Mouse (Mus musculus) fibroblast of lung, adult 2 months (primary cell): ENCODE measurements around the gene Daxx.
A peak's percentile ranks its signal among the peaks of the same experiment; 100 is the strongest.

Experiments used
- DNase-seq: peaks from one replicate; pipeline ENCODE4 v3.0.0-alpha.2; 2011; ENCODE audit warnings: low read depth

The Daxx gene

DNA sequence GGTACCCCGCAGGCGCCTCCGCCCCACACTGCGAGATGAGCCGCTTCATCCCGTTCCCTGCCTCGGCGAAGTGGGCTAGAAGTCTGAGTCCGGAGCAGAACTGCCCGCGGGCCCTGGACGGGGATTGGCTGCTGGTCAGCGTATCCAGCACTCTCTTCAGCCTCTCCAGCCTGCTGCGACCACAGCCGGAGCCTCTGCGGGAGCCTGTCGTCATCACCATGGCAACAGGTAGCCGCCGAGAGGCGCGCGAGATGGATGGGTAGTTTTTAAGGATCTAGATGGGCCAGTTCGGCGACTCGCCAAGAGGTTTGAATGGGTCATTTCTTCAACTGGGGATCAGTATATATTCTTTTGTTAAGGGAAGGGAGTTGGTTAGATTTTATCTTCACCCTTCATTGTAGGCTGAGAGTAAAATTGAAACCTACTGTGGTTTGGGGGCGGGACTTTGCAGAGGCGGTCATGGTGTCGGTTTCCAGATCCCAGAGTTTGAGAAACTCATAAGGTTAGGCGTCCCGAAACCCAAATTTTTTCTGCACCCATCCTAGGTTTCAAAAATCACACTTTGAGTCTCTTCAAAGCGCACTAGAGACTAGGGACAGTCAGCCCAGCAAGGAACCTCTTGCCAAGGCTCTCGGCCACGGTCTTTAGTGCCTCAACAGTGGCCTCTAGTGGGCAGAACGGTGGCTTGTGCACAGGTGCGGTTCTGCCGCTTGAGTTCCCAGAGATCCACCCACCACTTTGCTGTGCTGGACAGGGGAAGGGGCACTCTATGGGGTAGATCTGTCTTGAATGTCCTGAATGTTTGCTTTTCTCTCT is 11.3 kb downstream of the Daxx start:
- DNase-seq = peak; percentile 64

DNA sequence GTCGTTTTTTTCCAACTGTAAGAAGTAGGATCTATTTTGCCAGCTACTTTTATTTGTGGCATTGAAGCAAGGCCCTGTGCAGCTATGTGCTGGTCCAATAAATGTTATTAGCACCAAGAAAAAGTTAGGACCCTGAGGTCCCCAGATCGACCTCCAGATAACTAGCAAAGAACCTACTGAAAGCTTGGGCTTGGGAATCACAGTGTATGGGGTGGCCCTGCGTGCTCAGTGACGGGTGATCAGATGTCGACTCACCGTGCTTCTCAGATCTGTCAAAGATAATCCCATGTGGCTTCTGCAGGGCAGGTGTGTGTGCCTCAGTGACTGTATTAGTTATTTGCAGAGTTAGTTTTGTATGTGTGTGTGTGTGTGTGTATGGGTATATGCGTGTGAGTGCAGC is 12.1 kb downstream of the Daxx start:
- no peak for DNase-seq

DNA sequence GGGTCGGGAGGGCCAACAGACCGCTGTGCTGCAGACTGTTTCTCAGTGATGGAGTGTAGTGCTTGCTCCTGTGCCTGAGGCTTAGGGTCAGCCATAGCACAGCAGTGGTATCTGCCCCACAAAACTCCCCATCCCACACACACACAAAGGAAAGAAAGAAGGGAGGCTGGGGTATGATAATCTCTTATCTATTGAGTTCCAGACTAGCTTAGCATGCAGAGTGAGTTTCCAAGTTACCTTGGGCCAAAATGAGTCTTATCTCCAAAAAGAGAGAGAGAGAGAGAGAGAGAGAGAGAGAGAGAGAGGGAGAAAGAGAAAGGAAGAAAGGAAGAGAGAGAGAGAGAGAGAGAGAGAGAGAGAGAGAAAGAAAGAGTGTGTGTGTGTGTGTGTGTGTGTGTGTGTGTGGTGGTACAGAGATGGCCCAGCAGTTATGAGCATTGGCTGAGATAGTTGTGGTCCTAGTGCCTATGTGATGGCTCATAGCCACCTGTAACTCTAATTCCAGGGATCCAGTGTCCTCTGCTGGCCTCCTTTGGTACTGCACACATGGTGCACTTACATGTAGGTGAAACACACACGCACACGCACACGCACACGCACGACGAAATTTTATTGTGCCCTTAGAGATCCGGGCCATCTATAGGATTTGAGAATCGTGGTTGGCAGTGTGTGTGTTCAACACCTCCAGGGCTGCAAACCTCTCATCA is 15.5 kb downstream of the Daxx start:
- DNase-seq = no peak

DNA sequence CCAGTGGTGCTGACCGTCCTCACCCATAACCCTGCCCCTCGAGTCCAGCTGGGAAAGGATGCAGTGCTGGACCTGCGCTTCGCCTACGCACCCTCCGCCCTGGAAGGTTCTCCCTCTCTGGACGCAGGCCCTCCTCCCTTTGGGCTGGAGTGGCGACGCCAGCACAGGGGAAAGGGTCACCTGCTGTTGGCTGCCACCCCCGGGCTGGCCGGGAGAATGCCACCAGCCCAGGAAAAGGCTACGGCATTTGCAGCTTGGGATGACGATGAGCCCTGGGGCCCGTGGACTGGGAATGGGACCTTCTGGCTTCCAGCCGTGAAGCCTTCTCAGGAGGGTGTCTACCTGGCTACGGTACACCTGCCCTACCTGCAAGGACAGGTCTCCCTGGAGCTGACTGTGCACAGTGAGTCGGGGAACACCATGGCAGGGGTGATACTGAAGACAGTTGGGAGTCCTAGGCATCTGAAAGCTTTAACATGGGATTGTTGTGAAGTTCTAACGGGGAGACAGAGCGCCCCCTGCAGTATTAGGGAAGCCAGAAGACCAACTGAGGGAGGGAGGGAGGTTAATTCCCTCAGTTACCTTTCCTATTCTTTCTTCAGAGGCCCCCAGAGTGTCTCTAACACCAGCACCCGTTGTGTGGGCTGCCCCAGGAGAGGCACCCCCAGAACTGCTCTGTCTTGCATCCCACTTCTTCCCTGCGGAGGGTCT is 16.3 kb downstream of the Daxx start:
- no peak for DNase-seq

DNA sequence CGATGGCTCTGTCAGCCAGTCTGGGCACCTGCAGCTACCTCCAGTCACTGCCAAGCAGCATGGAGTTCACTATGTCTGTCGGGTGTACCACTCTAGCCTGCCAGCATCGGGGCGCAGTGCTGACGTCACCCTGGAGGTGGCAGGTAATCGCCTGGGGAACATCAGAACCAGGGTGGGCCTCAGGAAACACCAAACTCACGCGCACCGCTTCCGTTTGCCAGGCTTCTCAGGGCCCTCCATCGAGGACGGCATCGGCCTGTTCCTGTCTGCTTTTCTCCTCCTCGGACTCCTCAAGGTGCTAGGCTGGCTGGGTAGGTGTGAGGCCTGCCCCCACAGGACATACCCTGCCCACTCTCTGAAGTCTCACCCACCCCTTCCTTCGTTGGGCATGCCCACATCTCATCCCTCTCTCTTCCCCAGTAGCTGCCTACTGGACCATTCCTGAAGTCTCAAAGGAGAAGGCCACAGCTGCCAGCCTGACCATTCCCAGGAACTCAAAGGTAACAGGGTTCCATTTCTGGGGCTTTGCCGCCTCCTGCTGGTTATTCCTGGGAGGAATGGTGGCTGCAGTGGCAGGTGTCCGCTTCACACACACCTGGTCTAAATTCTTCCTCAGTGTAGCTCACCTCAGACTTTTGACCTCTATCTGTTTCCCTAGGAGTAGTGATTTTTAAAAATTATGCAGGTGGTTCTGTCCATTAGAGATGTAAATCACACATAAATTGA is 17.2 kb downstream of the Daxx start:
- no peak for DNase-seq

DNA sequence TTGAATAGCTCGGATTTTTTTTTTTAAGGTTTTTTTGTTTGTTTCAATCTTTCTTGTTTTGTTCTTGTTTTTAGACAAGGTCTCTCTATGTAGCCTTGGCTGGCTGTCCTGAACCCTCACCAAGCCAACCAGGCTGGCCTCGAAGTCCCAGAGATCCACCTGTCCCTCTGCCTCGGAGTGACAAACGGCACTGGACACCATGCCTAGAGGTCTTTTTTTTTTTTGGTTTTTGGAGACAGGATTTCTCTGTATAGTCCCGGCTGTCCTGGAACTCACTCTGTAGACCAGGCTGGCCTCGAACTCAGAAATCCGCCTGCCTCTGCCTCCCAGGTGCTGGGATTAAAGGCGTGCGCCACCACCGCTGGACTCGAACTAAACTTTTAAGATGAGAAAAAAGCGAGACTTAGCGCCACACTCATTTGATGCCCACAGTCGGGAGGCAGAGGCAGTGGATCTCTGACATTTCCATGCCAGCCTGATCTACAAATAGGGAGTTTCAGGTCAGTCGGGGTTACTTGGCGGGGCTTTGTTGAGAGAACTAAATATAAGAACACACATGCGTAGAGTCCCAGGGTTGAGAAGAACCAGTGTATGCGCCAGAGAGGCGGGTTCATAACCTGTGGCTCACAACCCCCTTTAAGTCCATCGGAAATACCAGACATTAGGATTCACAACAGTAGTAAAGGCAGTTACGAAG is 19.2 kb downstream of the Daxx start:
- DNase-seq = no peak

DNA sequence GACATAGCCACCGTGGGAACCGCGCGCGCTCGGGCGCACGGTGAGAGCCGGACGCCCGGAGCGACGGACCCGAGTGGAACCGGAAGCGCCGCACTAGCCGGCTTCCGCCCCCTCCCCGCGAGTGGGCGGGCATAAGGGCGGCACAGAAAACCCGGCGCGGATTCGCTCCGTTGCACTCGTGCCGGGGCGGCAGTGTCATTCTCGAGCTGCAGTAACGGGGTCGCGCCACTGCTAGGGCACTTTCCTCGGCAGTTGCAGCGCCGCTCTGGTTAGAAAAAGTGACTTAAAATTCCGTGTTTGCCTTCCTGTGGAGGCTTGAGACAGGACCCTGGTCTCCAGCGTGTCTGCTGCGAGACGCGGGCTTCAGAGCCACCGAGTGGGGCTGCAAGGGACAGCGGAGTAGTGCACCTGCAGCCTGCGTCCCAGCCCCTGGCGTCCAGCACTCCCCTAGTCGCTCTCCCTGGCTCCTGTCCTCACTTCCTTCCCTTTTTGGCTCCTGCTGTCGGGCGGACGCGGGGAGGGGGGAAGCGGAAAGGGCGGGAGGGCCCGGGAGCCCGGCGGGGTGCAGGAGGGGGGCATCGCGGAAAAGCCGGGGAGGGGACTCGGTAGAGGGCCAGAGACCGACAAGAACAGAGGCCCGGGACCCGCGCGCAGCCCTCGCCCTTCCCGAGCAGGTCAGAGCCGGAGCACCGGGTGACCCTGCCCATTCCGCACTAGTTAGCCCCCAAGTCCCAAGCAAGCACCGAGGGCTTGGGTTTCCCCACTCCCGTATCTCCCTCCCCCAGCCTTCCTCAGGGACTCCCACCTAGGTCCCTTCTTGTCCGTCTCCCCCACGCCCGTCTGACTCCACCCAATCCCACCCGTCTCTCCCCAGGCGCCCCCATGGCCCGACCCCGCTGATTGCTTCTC is 20.4 kb downstream of the Daxx start, which contains the start of gene Rgl2:
Gene Rgl2 (plus strand): TSS at position 173 of the 909 bp plus-strand sequence.
- no peak for DNase-seq

DNA sequence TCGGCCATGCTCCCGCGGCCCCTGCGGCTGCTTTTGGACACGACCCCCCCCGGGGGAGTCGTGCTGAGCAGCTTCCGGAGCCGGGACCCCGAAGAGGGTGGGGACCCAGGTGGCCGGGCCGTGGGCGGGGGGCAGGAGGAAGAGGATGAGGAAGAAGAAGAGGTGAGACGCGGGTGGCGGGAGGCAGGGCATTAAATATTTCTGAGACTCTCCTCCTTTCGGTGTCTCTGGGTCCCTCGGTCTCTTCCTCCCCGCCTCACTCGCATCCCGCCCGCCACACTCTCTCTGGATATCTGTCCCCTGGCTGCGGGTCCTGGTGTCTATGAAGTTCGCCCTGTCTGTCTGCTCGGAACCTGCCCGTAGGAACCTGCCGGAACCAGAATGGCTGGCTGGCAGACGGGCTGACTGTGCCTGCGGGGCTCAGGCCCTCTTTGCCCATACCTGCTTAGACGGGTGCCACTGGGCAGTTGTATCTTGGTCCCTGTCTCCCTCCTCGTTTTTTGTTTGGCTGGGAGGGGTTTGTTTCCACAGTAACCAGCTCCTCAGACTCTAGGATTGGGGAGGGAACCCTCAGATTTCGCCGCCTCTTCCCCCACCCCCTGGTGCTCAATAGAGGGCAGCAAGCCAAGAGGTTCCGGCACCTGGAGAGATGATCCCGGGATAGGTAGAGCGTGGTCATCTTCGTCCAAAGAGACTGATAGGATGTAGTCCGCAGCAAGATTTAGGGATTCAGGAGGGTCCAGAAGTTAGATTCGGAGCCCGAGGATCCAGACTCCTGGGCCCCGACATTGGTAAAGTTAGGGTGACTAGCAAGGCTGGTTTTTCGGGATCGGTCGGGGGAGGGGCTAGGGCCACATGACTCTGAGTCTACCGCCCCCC is 21.3 kb downstream of the Daxx start:
- DNase-seq = no peak

DNA sequence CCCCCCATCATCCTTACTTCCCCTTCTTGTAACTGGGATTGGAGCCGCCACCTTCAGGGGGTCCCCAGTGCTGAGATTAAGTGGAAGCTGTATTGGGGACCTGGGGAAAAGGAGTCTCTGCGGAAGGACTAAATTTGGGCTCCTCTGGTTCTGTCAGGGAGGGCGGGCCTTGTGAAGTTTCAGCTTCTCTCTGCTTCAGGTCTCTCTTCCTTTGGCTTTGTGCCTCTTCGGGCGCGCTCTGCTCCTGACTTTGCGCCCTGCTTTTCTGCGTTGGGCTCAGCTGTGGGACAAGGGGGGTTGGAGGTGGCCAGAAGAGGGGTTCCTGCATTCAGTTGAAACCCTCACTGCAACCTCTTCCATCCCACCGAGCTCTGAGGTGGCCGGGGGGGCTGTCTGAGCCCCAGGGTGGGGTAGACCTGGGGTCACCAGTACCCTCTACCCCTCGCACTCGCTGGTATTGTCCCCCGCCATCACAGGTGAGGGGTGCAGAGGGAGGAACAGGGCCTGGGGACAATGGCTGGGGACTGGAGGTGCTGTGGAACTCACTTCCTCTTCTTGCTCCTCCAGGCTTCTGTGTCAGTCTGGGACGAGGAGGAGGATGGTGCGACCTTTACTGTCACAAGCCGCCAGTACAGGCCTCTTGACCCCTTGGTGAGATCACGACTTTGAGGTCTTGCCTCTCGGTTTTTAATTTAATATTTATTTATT is 22.1 kb downstream of the Daxx start:
- DNase-seq = no peak

DNA sequence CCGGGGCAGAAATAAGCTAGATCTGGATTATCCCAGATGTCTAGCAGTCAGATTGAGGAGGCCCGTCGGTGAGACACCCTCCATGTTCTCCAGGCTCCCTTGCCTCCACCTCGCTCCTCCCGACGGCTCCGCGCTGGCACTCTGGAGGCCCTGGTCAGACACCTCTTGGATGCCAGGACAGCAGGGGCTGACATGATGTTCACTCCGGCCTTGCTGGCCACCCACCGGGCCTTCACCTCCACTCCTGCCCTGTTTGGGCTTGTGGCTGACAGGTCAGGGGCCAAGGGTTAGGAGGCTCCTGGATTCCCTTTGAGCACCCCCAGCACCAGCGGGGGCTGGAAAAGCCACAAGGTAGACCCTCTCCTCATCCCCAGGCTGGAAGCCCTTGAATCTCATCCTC is 22.7 kb downstream of the Daxx start:
- no peak for DNase-seq

DNA sequence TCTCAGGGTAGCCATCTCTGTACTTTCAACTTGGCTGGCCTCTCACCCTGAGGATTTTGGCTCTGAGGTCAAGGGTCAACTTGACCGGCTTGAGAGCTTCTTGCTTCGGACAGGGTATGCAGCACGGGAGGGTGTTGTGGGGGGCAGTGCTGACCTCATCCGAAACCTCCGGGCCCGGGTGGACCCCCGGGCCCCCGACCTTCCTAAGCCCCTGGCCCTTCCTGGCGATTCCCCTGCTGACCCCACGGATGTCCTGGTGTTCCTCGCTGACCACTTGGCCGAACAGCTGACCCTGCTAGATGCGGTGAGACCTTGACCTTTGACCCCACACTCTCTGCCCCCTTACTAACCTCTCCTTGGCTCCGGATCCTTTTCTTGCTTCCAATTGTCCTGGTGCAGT is 23.2 kb downstream of the Daxx start:
- no peak for DNase-seq

DNA sequence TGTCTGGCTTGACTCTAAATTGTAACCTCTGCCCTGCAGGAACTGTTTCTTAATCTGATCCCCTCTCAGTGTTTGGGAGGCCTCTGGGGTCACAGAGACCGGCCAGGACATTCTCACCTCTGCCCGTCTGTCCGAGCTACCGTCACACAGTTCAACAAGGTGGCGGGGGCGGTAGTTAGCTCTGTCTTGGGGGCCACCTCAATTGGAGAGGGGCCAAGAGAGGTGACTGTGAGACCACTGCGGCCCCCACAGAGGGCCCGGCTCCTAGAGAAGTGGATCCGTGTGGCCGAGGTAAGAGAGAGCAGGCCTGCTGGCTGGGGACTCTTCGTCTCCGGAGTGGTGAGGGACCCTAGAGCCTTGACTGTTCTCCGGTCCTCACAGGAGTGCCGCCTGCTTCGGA is 23.8 kb downstream of the Daxx start:
- no peak for DNase-seq

DNA sequence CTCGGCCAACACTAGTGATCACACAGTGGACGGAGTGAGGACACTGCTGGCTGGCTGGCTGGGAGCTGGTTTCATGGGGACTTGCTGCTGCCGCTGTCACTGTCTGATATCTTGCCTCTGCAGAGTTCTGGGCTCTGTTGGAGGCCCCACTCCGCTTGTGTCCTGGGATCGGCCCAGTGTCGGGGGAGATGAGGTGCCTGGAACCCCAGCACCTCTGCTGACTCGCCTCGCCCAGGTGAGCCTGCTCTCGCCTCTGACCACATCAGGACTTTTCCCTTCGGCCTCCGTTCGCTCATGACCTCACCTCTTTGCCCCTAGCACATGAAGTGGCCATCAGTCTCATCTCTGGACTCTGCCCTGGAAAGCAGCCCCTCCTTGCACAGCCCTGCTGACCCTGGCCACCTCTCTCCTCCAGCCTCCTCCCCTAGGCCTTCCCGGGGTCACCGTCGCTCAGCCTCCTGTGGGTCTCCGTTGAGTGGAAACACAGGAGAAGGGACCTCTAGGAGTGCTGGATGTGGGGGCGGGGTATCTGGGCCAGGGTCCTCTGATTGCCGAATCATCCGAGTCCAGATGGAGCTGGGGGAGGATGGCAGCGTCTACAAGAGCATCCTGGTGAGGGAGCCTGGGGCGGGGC is 26.3 kb downstream of the Daxx start:
- no peak for DNase-seq

DNA sequence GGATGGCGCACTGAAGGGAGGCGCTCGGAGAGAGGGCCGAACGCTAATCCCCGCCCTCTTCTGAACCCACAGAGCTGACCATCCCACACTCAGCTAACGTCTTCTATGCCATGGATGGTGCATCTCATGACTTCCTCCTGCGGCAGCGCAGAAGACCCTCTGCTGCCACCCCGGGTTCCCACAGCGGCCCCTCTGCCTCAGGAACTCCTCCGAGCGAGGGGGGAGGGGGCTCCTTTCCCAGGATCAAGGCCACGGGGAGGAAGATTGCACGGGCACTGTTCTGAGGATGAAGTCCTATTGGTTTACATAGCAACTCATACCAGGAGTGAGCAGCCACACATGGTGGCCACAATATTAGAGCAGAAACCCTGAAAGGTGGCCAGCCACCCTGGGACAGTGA is 27.8 kb downstream of the Daxx start:
- no peak for DNase-seq

DNA sequence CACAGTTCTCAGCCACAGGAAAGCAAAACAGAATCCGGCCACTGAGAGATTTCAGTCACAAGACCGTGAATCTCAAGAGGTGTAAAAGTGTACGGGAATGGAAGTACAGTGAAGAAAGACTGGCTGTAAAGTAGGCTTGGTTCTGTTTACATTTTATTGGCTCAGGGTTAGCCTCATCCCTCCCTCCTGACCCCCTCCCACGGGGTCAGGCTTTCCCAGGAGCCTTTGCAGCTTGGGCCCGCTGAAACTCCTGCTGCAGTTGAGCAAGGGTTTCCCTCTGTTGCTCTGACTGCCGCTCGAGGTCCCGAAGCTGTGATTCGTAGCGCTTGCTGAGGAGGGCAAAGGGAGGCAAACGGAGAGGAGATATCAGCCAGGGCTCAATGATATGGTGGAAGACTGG is 29.6 kb downstream of the Daxx start:
- no peak for DNase-seq

DNA sequence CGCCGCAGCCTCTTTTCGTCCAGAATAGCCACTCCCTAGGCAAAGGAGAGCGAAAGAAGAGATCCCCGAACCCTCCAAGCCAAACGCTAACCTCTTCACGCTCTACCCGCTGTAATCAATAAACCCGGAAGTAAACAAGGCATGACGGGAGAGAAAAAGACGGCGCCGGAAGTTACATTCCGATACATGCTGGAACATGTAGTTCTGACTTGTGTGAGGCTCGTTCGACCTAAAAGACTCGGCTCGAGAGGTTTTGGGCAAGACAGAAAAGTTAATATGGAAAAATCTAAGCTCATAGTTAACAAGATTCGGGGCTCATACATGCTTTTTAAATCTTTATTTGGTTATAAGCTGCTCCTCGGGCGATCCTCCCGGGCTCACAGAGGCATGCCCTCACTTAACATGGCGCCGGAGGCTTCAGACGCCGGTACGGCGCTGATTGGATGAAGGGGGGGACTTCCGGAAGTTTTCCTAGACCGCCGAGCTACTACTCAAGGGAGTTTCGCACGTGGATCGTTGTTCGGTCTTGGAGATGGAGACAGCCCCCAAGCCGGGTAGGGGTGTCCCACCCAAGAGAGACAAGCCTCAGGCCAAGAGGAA is 31.1 kb downstream of the Daxx start, which contains the start of the genes Pfdn6 and Wdr46:
Gene Pfdn6 (minus strand): TSS at position 138 of the 600 bp plus-strand sequence.
Gene Wdr46 (plus strand): TSS at position 455 of the 600 bp plus-strand sequence.
- DNase-seq = peak; percentile 82

DNA sequence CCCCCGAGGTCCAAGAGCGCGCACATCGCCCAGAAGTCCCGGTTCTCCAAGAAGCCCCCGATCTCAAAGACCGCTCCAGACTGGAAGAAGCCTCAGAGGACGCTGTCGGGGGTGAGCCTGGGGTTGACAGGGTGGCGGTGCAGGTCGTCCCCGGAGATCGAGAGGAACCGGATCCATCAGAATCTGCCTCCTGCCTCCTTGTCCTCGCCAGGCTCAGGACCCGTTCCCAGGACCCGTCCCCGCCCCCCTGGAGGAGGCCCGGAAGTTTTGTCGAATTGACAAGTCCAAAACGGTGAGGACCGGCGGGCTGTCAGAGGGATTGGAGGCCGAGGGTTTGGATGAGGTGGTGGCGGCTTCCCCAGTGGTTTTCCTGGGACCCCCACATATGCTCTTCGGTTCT is 31.8 kb downstream of the Daxx start:
- DNase-seq = no peak

DNA sequence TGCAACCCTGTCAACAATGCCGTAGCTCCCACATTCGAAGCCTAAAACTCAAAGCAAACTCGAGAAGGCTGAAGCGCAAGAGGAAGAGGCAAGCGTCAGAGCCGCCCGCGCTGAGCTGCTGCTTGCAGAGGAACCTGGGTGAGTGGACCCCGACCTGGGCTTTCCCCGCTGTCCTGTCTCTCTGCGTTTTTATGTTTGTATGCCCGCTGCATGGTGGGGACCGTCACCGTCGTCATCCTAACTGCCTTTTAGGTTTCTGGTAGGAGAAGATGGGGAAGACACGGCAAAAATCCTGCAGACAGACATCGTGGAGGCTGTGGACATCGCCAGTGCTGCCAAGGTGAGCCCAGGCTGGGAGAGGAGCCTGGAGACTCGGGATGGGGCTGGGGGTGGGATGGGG is 32.2 kb downstream of the Daxx start:
- DNase-seq = no peak
